Mouse (Mus musculus): ENCODE results near the gene Dedd. TPM values are rescaled to one million over a fixed set of nuclear protein-coding genes. Genes with fewer than 3 reads are reported as not detected.

The Dedd gene
- total RNA-seq (2021), result 10 to 100 TPM; 36.9 to 41.3 TPM

- peak; percentile 94 to 95 for DNase-seq (ENCODE audit: low spot score in 2 of 2)
- intact Hi-C loops (cut with DNase I), result loop anchor here (1.0 kb wide), 3 partner anchors 16 to 82 kb away; partner anchors contain the start of genes Nit1, Pfdn2 and Usf1
These were observed at the start of gene Dedd for GRCm38 (mm10) chr1:171328839-171329432. Dedd (plus strand) TSS chr1:171329145.

GRCm38 (mm10) chr1:171279721-171280120, 49.2 kb upstream of the Dedd start:
- peak in 1 of 2 experiments; percentile 2 for DNase-seq (ENCODE audit: low spot score in 2 of 2)
- intact Hi-C loops (cut with DNase I), result no loop called here

- peak in 1 of 2 experiments; percentile 6 for DNase-seq (ENCODE audit: low spot score in 2 of 2)
- intact Hi-C loops (cut with DNase I), result no loop called here
These were observed 48.6 kb upstream of the Dedd start for GRCm38 (mm10) chr1:171280250-171280915.

GRCm38 (mm10) chr1:171280916-171281527, 47.9 kb upstream of the Dedd start, which contains the start of gene Ppox:
Ppox (minus strand) TSS chr1:171281186.
- intact Hi-C loops (cut with DNase I), result no loop called here
- DNase-seq (ENCODE audit: low spot score in 2 of 2), result peak; percentile 91 to 94

GRCm38 (mm10) chr1:171281528-171281923, 47.4 kb upstream of the Dedd start:
- intact Hi-C loops (cut with DNase I), result no loop called here
- DNase-seq (ENCODE audit: low spot score in 2 of 2), result peak in 1 of 2 experiments; percentile 79

GRCm38 (mm10) chr1:171282086-171282805, 46.7 kb upstream of the Dedd start:
- DNase-seq (ENCODE audit: low spot score in 2 of 2), result peak in 1 of 2 experiments; percentile 2
- intact Hi-C loops (cut with DNase I), result no loop called here

- peak in 1 of 2 experiments; percentile 3 for DNase-seq (ENCODE audit: low spot score in 2 of 2)
- intact Hi-C loops (cut with DNase I), result no loop called here
These were observed 45.5 kb upstream of the Dedd start for GRCm38 (mm10) chr1:171283188-171284160.

GRCm38 (mm10) chr1:171284491-171284890, 44.5 kb upstream of the Dedd start:
- DNase-seq (ENCODE audit: low spot score in 2 of 2), result no peak
- intact Hi-C loops (cut with DNase I), result no loop called here

GRCm38 (mm10) chr1:171285096-171285892, 43.7 kb upstream of the Dedd start:
- intact Hi-C loops (cut with DNase I), result no loop called here
- DNase-seq (ENCODE audit: low spot score in 2 of 2), result peak in 1 of 2 experiments; percentile 6

GRCm38 (mm10) chr1:171286517-171286916, 42.4 kb upstream of the Dedd start:
- no peak for DNase-seq (ENCODE audit: low spot score in 2 of 2)
- intact Hi-C loops (cut with DNase I), result loop anchor here (2.0 kb wide), 1 partner anchor 16 kb away; the partner anchor contains the start of gene B4galt3

- intact Hi-C loops (cut with DNase I), result loop anchor here (2.0 kb wide), 1 partner anchor 17 kb away; the partner anchor contains the start of gene B4galt3
- peak; percentile 94 to 95 for DNase-seq (ENCODE audit: low spot score in 2 of 2)
These were observed 41.5 kb upstream of the Dedd start, which contains the start of gene Usp21 for GRCm38 (mm10) chr1:171287136-171288081. Usp21 (minus strand) TSS chr1:171287991.

GRCm38 (mm10) chr1:171288328-171288727, 40.6 kb upstream of the Dedd start:
- no peak for DNase-seq (ENCODE audit: low spot score in 2 of 2)
- intact Hi-C loops (cut with DNase I), result no loop called here

GRCm38 (mm10) chr1:171293351-171293750, 35.6 kb upstream of the Dedd start:
- intact Hi-C loops (cut with DNase I), result loop anchor here (1.0 kb wide), 1 partner anchor 36 kb away; the partner anchor contains the start of gene Dedd
- no peak for DNase-seq (ENCODE audit: low spot score in 2 of 2)

GRCm38 (mm10) chr1:171293906-171294297, 35.0 kb upstream of the Dedd start:
- intact Hi-C loops (cut with DNase I), result loop anchor here (1.0 kb wide), 1 partner anchor 35 kb away; the partner anchor contains the start of gene Dedd
- DNase-seq (ENCODE audit: low spot score in 2 of 2), result no peak

- DNase-seq (ENCODE audit: low spot score in 2 of 2), result peak; percentile 86 to 89
- intact Hi-C loops (cut with DNase I), result no loop called here
These were observed 34.5 kb upstream of the Dedd start, which contains the start of gene Ufc1 for GRCm38 (mm10) chr1:171294298-171295062. Ufc1 (minus strand) TSS chr1:171295024.

- intact Hi-C loops (cut with DNase I), result no loop called here
- no peak for DNase-seq (ENCODE audit: low spot score in 2 of 2)
These were observed 33.9 kb upstream of the Dedd start for GRCm38 (mm10) chr1:171295063-171295402.

Measured in left cerebral cortex, postnatal 36 days (tissue).